Mouse (Mus musculus): ENCODE results near the gene Gm5127. TPM values are rescaled to one million over a fixed set of nuclear protein-coding genes. Genes with fewer than 3 reads are reported as not detected.

Gene Gm5127
- polyA plus RNA-seq (2016; fragmentation: Nextera tagmentation; extraction: Ambion mirVana), result 0.95 and 1.3 TPM in 2 replicates

- no peak within 1 kb of the TSS for H3K4me3 ChIP-seq
- H3K27ac ChIP-seq, result no peak within 1 kb of the TSS
- no peaks in the 10 kb centered on the region for H3K9me3 ChIP-seq
- H3K4me2 ChIP-seq (replicated peaks), result no peak within 1 kb of the TSS
- no peaks in the 10 kb centered on the region for H3K4me1 ChIP-seq
- H3K9ac ChIP-seq, result no peak within 1 kb of the TSS
- ATAC-seq (ENCODE audit: low FRiP score, low read depth), result no peak
- H3K36me3 ChIP-seq, result no peaks in the 10 kb centered on the region
- 42% methylated on average over 3 of the region's 3 CpGs for WGBS
- H3K27me3 ChIP-seq (replicated peaks), result no peaks in the 10 kb centered on the region
Measured at GRCm38 (mm10) chrX:106582886-106583285, at the start of gene Gm5127. Gene Gm5127, plus strand, starts transcription at chrX:106583186.

GRCm38 (mm10) chrX:106536359-106536758, 46.6 kb upstream of the Gm5127 start:
- Histone ChIP-seq H3K36me3 (no peaks in the 10 kb centered on the region), H3K4me3 (no peak overlapping the region), H3K9me3 (no peaks in the 10 kb centered on the region), H3K4me1 (no peaks in the 10 kb centered on the region), H3K4me2 (replicated peaks) (no peak overlapping the region), H3K27ac (no peak overlapping the region), H3K27me3 (replicated peaks) (no peaks in the 10 kb centered on the region), H3K9ac (no peak overlapping the region)
- ATAC-seq (ENCODE audit: low FRiP score, low read depth), result no peak
- WGBS, result 31% methylated on average over 3 of the region's 3 CpGs

GRCm38 (mm10) chrX:106555457-106555856, 27.5 kb upstream of the Gm5127 start:
- no peak for ATAC-seq (ENCODE audit: low FRiP score, low read depth)
- H3K27me3 ChIP-seq (replicated peaks), result no peaks in the 10 kb centered on the region
- H3K9me3 ChIP-seq, result no peaks in the 10 kb centered on the region
- no peaks in the 10 kb centered on the region for H3K4me1 ChIP-seq
- H3K9ac ChIP-seq, result no peak overlapping the region
- H3K4me3 ChIP-seq, result no peak overlapping the region
- H3K4me2 ChIP-seq (replicated peaks), result no peak overlapping the region
- no peak overlapping the region for H3K27ac ChIP-seq
- H3K36me3 ChIP-seq, result no peaks in the 10 kb centered on the region
- WGBS, result 78% methylated on average over 2 of the region's 2 CpGs

- ATAC-seq (ENCODE audit: low FRiP score, low read depth), result no peak
- WGBS, result 52% methylated on average over 3 of the region's 3 CpGs
- H3K9me3 ChIP-seq, result no peaks in the 10 kb centered on the region
Measured at GRCm38 (mm10) chrX:106578966-106579365, 4.0 kb upstream of the Gm5127 start.

GRCm38 (mm10) chrX:106580410-106580809, 2.6 kb upstream of the Gm5127 start:
- Histone ChIP-seq H3K27ac (no peak overlapping the region), H3K27me3 (replicated peaks) (no peaks in the 10 kb centered on the region), H3K4me2 (replicated peaks) (no peak overlapping the region), H3K9me3 (no peaks in the 10 kb centered on the region), H3K36me3 (no peaks in the 10 kb centered on the region), H3K9ac (no peak overlapping the region), H3K4me1 (no peaks in the 10 kb centered on the region), H3K4me3 (no peak overlapping the region)
- no peak for ATAC-seq (ENCODE audit: low FRiP score, low read depth)

More at GRCm38 (mm10) chrX:106578966-106579365, 4.0 kb upstream of the Gm5127 start:
- Histone ChIP-seq H3K4me2 (replicated peaks) (no peak overlapping the region), H3K4me3 (no peak overlapping the region), H3K27ac (no peak overlapping the region), H3K4me1 (no peaks in the 10 kb centered on the region), H3K9ac (no peak overlapping the region), H3K27me3 (replicated peaks) (no peaks in the 10 kb centered on the region), H3K36me3 (no peaks in the 10 kb centered on the region)

- Histone ChIP-seq H3K4me3 (no peak overlapping the region), H3K9me3 (no peaks in the 10 kb centered on the region), H3K36me3 (no peaks in the 10 kb centered on the region), H3K27me3 (replicated peaks) (no peaks in the 10 kb centered on the region), H3K4me1 (no peaks in the 10 kb centered on the region), H3K4me2 (replicated peaks) (no peak overlapping the region), H3K27ac (no peak overlapping the region), H3K9ac (no peak overlapping the region)
- no peak for ATAC-seq (ENCODE audit: low FRiP score, low read depth)
- WGBS, result 17% methylated on average over 2 of the region's 2 CpGs
Measured at GRCm38 (mm10) chrX:106582197-106582596, 789 bp upstream of the Gm5127 start.

- Histone ChIP-seq H3K4me3 (no peak overlapping the region), H3K36me3 (no peaks in the 10 kb centered on the region), H3K4me2 (replicated peaks) (no peak overlapping the region), H3K27me3 (replicated peaks) (no peaks in the 10 kb centered on the region), H3K9ac (no peak overlapping the region), H3K9me3 (no peaks in the 10 kb centered on the region), H3K4me1 (no peaks in the 10 kb centered on the region), H3K27ac (no peak overlapping the region)
- ATAC-seq (ENCODE audit: low FRiP score, low read depth), result no peak
Measured at GRCm38 (mm10) chrX:106593914-106594313, 10.9 kb downstream of the Gm5127 start.

GRCm38 (mm10) chrX:106595904-106596303, 12.9 kb downstream of the Gm5127 start:
- Histone ChIP-seq H3K4me2 (replicated peaks) (no peak overlapping the region), H3K9ac (no peak overlapping the region), H3K9me3 (no peaks in the 10 kb centered on the region), H3K36me3 (no peaks in the 10 kb centered on the region), H3K4me3 (no peak overlapping the region), H3K27me3 (replicated peaks) (no peaks in the 10 kb centered on the region), H3K27ac (no peak overlapping the region), H3K4me1 (no peaks in the 10 kb centered on the region)
- no peak for ATAC-seq (ENCODE audit: low FRiP score, low read depth)
- WGBS, result 97% methylated on average over 1 of the region's 1 CpGs

- ATAC-seq (ENCODE audit: low FRiP score, low read depth), result no peak
- Histone ChIP-seq H3K4me3 (no peak overlapping the region), H3K4me2 (replicated peaks) (0 out of 2 replicates have a peak overlapping the region, but pooled peaks have one; percentile 14), H3K9me3 (no peaks in the 10 kb centered on the region), H3K27me3 (replicated peaks) (no peaks in the 10 kb centered on the region), H3K36me3 (no peaks in the 10 kb centered on the region), H3K9ac (no peak overlapping the region), H3K4me1 (no peaks in the 10 kb centered on the region), H3K27ac (no peak overlapping the region)
- WGBS, result 21% methylated on average over 9 of the region's 9 CpGs
Measured at GRCm38 (mm10) chrX:106602574-106603258, 19.7 kb downstream of the Gm5127 start.

DNA sequence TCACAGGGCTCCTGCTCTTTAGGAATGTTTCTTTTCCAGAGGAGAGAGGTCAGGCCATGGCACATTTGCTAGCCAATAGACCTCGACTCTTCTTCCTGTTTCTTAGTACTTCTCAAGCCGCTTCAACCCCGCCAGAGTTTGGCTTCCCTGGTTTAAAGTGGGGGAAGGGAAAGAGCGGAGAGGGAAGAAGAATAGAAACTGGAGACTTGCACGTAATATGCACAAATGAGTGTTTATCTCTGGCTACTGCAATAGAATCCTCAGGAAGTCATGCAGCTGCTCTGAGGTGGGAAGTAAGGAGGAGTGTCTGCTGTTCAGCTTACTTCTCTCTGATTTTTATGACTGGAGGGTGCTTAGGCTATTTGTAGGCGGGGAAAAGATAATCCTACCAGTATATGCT, 20.4 kb downstream of the Gm5127 start, which contains the start of gene Cysltr1:
TSS of gene Cysltr1 (minus strand) at position 294 of the 400 bp plus-strand sequence.
- ATAC-seq (ENCODE audit: low FRiP score, low read depth), result no peak
- Histone ChIP-seq H3K4me1 (no peaks in the 10 kb centered on the region), H3K36me3 (no peaks in the 10 kb centered on the region), H3K4me3 (no peak within 1 kb of the TSS), H3K4me2 (replicated peaks) (0 out of 2 replicates have a peak within 1 kb of the TSS, but pooled peaks have one; percentile 14), H3K27ac (no peak within 1 kb of the TSS), H3K9me3 (no peaks in the 10 kb centered on the region), H3K9ac (no peak within 1 kb of the TSS), H3K27me3 (replicated peaks) (no peaks in the 10 kb centered on the region)
- 41% methylated on average over 6 of the region's 6 CpGs for WGBS

DNA sequence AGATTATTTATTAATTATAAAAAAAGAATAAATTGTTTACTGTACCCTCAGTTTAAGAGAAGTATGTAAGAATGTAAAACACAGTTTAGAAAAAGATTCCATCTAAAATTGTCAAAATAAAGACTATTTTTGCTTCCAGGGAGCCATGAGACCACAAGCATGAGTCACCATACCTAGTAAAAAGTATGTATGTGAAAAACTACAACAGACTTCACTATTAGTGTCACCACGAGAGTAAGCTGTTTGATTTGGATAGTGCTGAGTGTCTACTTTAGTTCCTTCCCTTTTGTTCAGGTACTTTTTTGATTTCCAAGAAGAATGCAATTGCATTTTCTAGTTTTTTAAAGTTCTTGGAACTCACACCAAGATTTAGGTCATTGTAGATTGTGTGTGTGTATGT, 39.5 kb downstream of the Gm5127 start:
- WGBS, result 85% methylated on average over 1 of the region's 1 CpGs
- Histone ChIP-seq H3K36me3 (no peaks in the 10 kb centered on the region), H3K4me1 (no peaks in the 10 kb centered on the region), H3K4me3 (no peak overlapping the region), H3K9me3 (no peaks in the 10 kb centered on the region), H3K9ac (no peak overlapping the region), H3K27ac (no peak overlapping the region), H3K4me2 (replicated peaks) (no peak overlapping the region), H3K27me3 (replicated peaks) (no peaks in the 10 kb centered on the region)
- no peak for ATAC-seq (ENCODE audit: low FRiP score, low read depth)

DNA sequence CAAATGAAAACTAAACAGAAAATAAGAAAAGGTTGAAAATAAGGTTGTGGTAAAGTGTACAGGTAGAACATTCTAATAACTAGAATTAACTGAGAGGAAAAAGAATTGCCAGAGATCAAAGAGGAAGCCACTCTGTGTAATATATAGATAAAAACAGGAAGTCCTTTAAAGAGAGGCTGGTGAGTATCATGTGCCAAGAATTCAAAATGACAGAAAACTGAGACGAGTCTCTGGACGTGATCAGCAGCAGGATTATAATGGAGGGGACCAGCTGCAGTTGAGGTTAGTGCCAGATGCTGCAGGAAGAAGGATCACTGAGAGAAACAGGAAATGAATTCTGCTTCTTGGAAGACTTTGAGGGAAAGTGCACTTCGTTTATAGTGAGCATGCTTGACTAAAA, 40.7 kb downstream of the Gm5127 start:
- no peak for ATAC-seq (ENCODE audit: low FRiP score, low read depth)
- Histone ChIP-seq H3K27me3 (replicated peaks) (no peaks in the 10 kb centered on the region), H3K27ac (no peak overlapping the region), H3K4me1 (no peaks in the 10 kb centered on the region), H3K4me3 (no peak overlapping the region), H3K9ac (no peak overlapping the region), H3K4me2 (replicated peaks) (no peak overlapping the region), H3K9me3 (no peaks in the 10 kb centered on the region), H3K36me3 (no peaks in the 10 kb centered on the region)
- 70% methylated on average over 3 of the region's 3 CpGs for WGBS

- Histone ChIP-seq H3K4me1 (no peaks in the 10 kb centered on the region), H3K9ac (no peak overlapping the region), H3K4me3 (no peak overlapping the region), H3K36me3 (no peaks in the 10 kb centered on the region), H3K27me3 (replicated peaks) (no peaks in the 10 kb centered on the region), H3K27ac (no peak overlapping the region), H3K4me2 (replicated peaks) (no peak overlapping the region), H3K9me3 (no peaks in the 10 kb centered on the region)
- WGBS, result 68% methylated on average over 1 of the region's 1 CpGs
- no peak for ATAC-seq (ENCODE audit: low FRiP score, low read depth)
Measured at GRCm38 (mm10) chrX:106628514-106628913, 45.5 kb downstream of the Gm5127 start.
